Mouse (Mus musculus): ENCODE measurements around the gene C2cd3.

GRCm38 (mm10) chr7:100328636-100329035 lies 43.4 kb upstream of the C2cd3 start:
- TF ChIP-seq CTCF (IDR thresholded peaks at IDR 0.05) (no peak), EP300 (IDR thresholded peaks at IDR 0.05; ENCODE audit: insufficient read depth, low read depth, low read length) (no peak)
